Mouse (Mus musculus) liver, embryonic 14.5 days (tissue): ENCODE measurements around the gene Tgtp2. TPM values are rescaled to one million over a fixed set of nuclear protein-coding genes. Genes with fewer than 3 reads are reported as not detected.
"Not testable (repeated sequence)": the region's sequence is repeated elsewhere in the genome, so short reads cannot be mapped to it uniquely, and the experiment has no call there.

Experiments
- ATAC-seq: fragments of 200-750 bp; cut with Nextera tagmentation; 2 replicates; pipeline ENCODE4 v1.8.0; 2017; ENCODE audit warnings: moderate number of reproducible peaks, mild to moderate bottlenecking, moderate library complexity; ENCODE audit not compliant: insufficient read depth
- DNase-seq, 3 experiments: peaks; one replicate each; pipeline ENCODE4 v3.0.0-alpha.2; 2012 to 2013; ENCODE audit warnings: low read depth in 3 of 3, low spot score in 3 of 3
- H3K27ac ChIP-seq: fragments of 300-500 bp; sonication (generic); 2 replicates; pipeline ENCODE4 v1.5.1; 2014; ENCODE audit warnings: moderate library complexity, mild to moderate bottlenecking, control low read depth, inconsistent platforms
- H3K27me3 ChIP-seq: fragments of 300-500 bp; sonication (generic); 2 replicates; pipeline ENCODE4 v1.6.1; 2014; ENCODE audit warnings: mild to moderate bottlenecking, low read length, moderate library complexity; ENCODE audit not compliant: control insufficient read depth, insufficient read depth
- H3K36me3 ChIP-seq: fragments of 300-500 bp; sonication (generic); replicated peaks from 2 replicates; pipeline ENCODE4 v1.6.1; 2014; ENCODE audit warnings: low read depth; ENCODE audit not compliant: control insufficient read depth, insufficient read depth
- H3K4me1 ChIP-seq, 2 experiments: fragments of 200-500 bp in 1 of 2; fragments of 300-500 bp in 1 of 2; sonication (generic) in 1 of 2; replicated peaks; 2 replicates each; pipeline ENCODE4 v1.6.1; 2012 to 2014; ENCODE audit warnings: antibody characterized with exemption in 1 of 2, inconsistent platforms in 1 of 2, low read length in 1 of 2; ENCODE audit not compliant: control insufficient read depth in 2 of 2, insufficient read depth in 2 of 2
- H3K4me2 ChIP-seq: fragments of 300-500 bp; sonication (generic); 2 replicates; pipeline ENCODE4 v1.6.1; 2014; ENCODE audit warnings: low read depth, mild to moderate bottlenecking, control low read depth, moderate library complexity
- H3K4me3 ChIP-seq, 2 experiments: fragments of 200-500 bp in 1 of 2; fragments of 300-500 bp in 1 of 2; sonication (generic) in 1 of 2; 2 replicates each; pipeline ENCODE4 v1.5.1; 2012 to 2014; ENCODE audit warnings: low read depth in 2 of 2, low read length in 2 of 2, mild to moderate bottlenecking in 2 of 2, control low read depth in 1 of 2, inconsistent platforms in 1 of 2, moderate library complexity in 1 of 2; ENCODE audit not compliant: insufficient read depth in 1 of 2
- H3K9ac ChIP-seq: fragments of 300-500 bp; sonication (generic); replicated peaks from 2 replicates; pipeline ENCODE4 v1.6.1; 2014; ENCODE audit warnings: mild to moderate bottlenecking, control low read depth, moderate library complexity
- H3K9me3 ChIP-seq: fragments of 300-500 bp; sonication (generic); 2 replicates; pipeline ENCODE4 v1.6.1; 2016; ENCODE audit warnings: low read length, mixed read lengths; ENCODE audit not compliant: control insufficient read depth
- CTCF ChIP-seq: IDR thresholded peaks from 2 replicates; pipeline ENCODE4 v1.5.1; 2016; ENCODE audit warnings: antibody characterized with exemption, low read depth, control low read depth
- EP300 ChIP-seq: IDR thresholded peaks from 2 replicates; pipeline ENCODE4 v1.6.1; 2016; ENCODE audit warnings: antibody characterized with exemption, low read depth
- WGBS: fragments of 180-500 bp; shearing (Covaris S2); extraction: QIAGEN DNeasy Blood & Tissue Kit; methylation state at CpG from one replicate; pipeline ENCODE4 v1.1.7; 2014; ENCODE audit not compliant: insufficient replicate concordance; 5-methylcytosine and 5-hydroxymethylcytosine counted together
- polyA plus RNA-seq, 2 experiments: library from polyadenylated mRNA; depleted of rRNA in 1 of 2; stranded (reverse) in 1 of 2; unstranded in 1 of 2; fragments of >200 nt; fragmentation: Nextera tagmentation in 1 of 2; extraction: Ambion mirVana in 1 of 2; gene quantifications; 2 replicates each; pipeline versions ENCODE4 v1.2.1 to v1.2.3; 2012 to 2014

Gene Tgtp2
- polyA plus RNA-seq, 2 experiments: 0.27 to 0.51 TPM

DNA sequence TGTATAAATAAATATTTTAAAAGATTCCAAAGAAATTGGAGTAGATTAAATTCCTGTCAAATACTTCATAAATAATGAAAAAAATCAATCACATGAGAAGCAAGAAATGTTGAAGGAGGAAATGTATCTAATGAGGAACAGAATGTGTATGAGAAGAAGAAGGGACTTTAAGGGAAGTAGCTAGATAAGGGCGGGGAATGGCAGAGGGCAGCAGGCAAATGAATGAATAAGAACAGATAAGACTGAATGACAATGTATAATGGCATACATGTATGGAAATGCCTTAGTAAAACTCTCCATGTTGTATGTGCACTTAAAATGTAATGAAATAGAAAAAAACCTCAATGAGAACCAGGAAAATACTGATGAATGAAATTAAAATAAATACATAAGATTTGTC is 4.4 kb upstream of the Tgtp2 start:
- DNase-seq (no peak), ATAC-seq (no peak)
- Histone ChIP-seq H3K4me3 (no peak overlapping the region), H3K27me3 (no peaks in the 10 kb centered on the region), H3K27ac (no peak overlapping the region), H3K4me1 (peaks cover 0 to 2% of the 10 kb centered on the region in 2 experiments; a peak in 1 of 4 replicates), H3K9ac (no peak overlapping the region), H3K9me3 (no peaks in the 10 kb centered on the region), H3K36me3 (no peaks in the 10 kb centered on the region), H3K4me2 (no peak overlapping the region)
- no peak for TF ChIP-seq EP300
- no peak for TF ChIP-seq CTCF
- 8% methylated on average over 1 of the region's 1 CpGs for WGBS

DNA sequence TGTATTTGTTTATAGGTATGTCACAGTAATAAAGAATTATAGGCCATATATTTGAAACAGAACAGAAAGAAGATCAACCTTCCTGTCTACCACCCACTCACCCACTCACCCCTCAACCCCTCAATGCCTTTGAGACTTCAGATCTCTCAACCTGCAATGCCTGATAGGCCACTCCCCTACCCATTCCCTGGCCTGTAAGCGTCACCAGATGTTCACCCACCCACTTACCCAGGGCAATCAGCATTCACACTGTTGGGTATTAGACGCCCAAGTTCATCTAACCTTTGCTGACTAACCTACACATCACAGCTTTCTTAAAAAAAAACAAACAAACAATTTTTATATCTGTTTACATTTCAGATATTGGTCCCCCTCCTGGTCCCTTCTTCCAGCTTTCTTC is 2.1 kb downstream of the Tgtp2 start:
- H3K36me3 ChIP-seq, H3K4me1 ChIP-seq, ATAC-seq, H3K27me3 ChIP-seq, DNase-seq, H3K27ac ChIP-seq, H3K4me3 ChIP-seq, H3K9ac ChIP-seq, H3K4me2 ChIP-seq, H3K9me3 ChIP-seq: not testable (repeated sequence)
- 52% methylated on average over 1 of the region's 2 CpGs for WGBS

DNA sequence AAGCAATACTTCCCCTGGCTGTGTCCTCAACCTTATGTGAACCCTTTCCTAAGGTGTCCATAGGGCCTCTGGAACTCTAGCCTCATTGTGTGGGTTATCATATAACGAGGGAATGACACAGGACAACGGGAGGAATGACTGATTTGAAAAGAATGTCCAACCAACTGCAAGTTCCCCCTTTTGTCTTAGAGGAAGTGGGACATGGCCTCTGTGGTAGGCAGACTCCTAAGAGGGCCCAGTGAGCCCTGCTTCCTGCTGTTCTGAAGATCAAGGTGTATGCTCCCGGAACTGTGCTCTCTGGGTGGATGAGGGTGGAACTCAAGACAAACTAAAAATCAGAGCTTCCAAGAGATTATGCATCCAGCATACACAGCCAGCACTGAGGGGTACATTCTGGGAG is 3.9 kb downstream of the Tgtp2 start:
- 0% methylated on average over 1 of the region's 3 CpGs for WGBS
- not testable (repeated sequence) for H3K9ac ChIP-seq, H3K9me3 ChIP-seq

DNA sequence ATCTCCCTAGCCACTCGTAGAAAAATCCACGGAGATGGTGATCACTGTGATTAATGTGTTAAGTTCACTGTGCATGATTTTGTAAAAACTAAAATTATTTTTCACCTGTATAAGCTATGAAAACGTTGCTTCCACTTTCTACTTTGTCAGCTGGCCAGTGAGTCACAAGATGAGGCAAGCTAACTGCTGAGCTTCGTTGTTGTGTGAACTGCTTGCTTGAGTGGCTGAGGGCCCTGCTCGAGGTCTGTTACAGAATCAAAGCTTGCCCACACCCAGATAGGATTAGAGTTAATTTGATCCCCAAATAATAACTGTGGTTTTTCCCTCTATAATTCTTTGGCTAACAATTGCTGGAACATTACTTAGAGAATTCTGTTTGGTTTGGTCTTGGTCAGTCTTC is 12.1 kb downstream of the Tgtp2 start:
- H3K4me3 ChIP-seq, H3K27me3 ChIP-seq, H3K9ac ChIP-seq, H3K4me2 ChIP-seq, H3K36me3 ChIP-seq, H3K9me3 ChIP-seq, ATAC-seq, H3K27ac ChIP-seq, H3K4me1 ChIP-seq, DNase-seq: not testable (repeated sequence)
- no CpG with 5 or more reads among the region's 5 CpGs for WGBS

More for the DNA sequence above, 3.9 kb downstream of the Tgtp2 start:
- not testable (repeated sequence) for H3K4me2 ChIP-seq, H3K36me3 ChIP-seq, DNase-seq, H3K27ac ChIP-seq, H3K4me3 ChIP-seq, ATAC-seq, H3K27me3 ChIP-seq, H3K4me1 ChIP-seq

DNA sequence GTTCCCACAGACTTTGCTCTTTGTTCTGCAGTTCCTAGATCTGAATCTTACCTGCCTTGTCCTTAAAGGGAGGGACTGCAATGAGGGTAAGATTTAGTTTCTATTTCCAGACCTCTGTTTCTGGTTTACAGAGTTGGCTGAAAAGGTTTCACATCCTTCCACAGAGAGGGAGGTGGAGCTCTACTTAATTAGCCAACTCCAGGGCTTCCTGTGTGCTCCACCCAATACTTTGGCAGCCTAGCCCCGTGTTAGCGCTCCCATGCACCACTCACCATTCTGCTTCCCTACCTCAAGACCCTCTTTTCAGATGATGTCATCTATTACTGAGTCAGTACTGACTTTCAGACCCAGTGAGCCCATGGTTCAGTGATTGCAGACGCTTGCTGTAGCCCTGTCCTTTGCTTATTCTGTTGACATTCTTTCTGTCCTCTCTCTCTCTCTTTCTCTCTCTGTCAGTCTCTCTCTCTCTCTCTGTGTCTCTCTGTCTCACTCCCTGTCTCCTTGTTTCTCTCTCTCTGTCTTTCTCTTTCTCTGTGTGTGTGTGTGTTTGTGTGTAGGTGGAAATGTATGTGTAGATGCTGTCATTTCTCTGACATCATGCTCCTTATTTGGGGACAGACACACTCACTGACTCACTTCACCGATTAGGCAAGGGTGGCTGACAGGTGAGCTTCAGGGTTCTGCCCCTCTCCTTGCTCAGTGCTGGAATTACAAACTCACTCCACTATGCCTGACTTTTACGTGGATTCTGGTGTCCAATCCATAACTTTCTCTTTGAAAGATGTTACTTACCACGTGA is 12.7 kb downstream of the Tgtp2 start, which contains the start of gene 9930111J21Rik2:
Gene 9930111J21Rik2 (minus strand): TSS at position 150 of the 799 bp plus-strand sequence.
- 18% methylated on average over 1 of the region's 6 CpGs for WGBS
- not testable (repeated sequence) for H3K4me2 ChIP-seq, H3K27me3 ChIP-seq, DNase-seq, ATAC-seq, H3K9me3 ChIP-seq, H3K36me3 ChIP-seq, H3K4me1 ChIP-seq, H3K27ac ChIP-seq, H3K4me3 ChIP-seq, H3K9ac ChIP-seq

DNA sequence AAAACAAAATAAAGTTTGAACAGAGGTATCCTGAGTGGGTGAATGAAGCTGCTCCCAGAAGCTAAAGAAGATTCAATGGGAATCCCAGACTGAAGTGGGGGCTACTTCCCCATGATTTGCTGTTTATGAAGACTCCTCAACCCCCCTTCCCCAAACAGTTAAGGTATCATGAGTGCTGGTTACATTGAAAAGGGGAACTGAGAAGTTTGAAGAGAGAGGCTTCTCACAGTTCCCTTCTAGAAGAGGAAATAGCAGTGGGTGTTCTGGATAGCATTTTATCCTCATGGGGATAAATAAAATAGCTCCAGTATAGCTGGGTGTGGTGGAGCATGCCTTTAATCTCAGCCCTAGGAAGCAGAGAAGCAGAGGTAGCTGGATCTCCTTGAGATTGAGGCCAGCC is 13.9 kb downstream of the Tgtp2 start:
- H3K36me3 ChIP-seq, DNase-seq, ATAC-seq, H3K9me3 ChIP-seq, H3K9ac ChIP-seq, H3K4me1 ChIP-seq, H3K27me3 ChIP-seq, H3K27ac ChIP-seq, H3K4me3 ChIP-seq, H3K4me2 ChIP-seq: not testable (repeated sequence)

DNA sequence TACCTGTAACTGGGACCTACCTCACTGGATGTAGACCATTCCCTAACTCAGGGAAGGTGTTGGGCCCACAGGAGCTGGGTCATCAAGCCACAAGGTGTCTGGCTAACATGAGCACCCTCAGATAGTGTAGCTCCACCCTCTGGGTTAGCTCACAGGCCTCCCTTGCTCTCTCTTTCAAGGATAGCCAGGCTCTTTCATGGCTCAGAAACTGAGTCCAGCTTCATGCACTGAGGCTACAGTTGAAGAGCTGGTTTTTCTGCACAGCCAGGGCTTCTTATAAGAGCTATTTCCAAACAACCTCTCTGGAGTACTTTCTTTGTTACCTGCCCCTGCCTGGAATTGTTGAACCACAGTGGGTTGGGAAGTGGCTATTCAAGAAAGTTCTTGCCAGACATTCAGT is 51.9 kb downstream of the Tgtp2 start:
- not testable (repeated sequence) for H3K4me3 ChIP-seq, DNase-seq, H3K4me1 ChIP-seq, H3K27me3 ChIP-seq, H3K9me3 ChIP-seq, ATAC-seq, H3K9ac ChIP-seq, H3K36me3 ChIP-seq, H3K4me2 ChIP-seq, H3K27ac ChIP-seq
